Mouse (Mus musculus) liver, embryonic 15.5 days (tissue): Measurements from ENCODE around the gene Olfr1366. TPM values are rescaled to one million over a fixed set of nuclear protein-coding genes. Genes with fewer than 3 reads are reported as not detected.

ENCODE experiments used
- ATAC-seq: fragments of 200-750 bp; cut with Nextera tagmentation; 2 replicates; pipeline ENCODE4 v1.8.0; 2017; ENCODE audit warnings: moderate number of reproducible peaks, mild to moderate bottlenecking, moderate library complexity; ENCODE audit not compliant: insufficient read depth
- H3K27ac ChIP-seq: fragments of 300-500 bp; sonication (generic); replicated peaks from 2 replicates; pipeline ENCODE4 v1.5.1; 2015; ENCODE audit warnings: mild to moderate bottlenecking, inconsistent platforms
- H3K27me3 ChIP-seq: fragments of 300-500 bp; sonication (generic); 2 replicates; pipeline ENCODE4 v1.6.1; 2015; ENCODE audit warnings: mild to moderate bottlenecking, inconsistent platforms
- H3K36me3 ChIP-seq: fragments of 300-500 bp; sonication (generic); replicated peaks from 2 replicates; pipeline ENCODE4 v1.6.1; 2015; ENCODE audit warnings: moderate library complexity, mild to moderate bottlenecking, inconsistent platforms
- H3K4me1 ChIP-seq: fragments of 300-500 bp; sonication (generic); replicated peaks from 2 replicates; pipeline ENCODE4 v1.6.1; 2015; ENCODE audit warnings: inconsistent platforms
- H3K4me2 ChIP-seq: fragments of 300-500 bp; sonication (generic); 2 replicates; pipeline ENCODE4 v1.6.1; 2015; ENCODE audit warnings: moderate library complexity, mild to moderate bottlenecking, inconsistent platforms
- H3K4me3 ChIP-seq: fragments of 300-500 bp; sonication (generic); replicated peaks from 2 replicates; pipeline ENCODE4 v1.5.1; 2015; ENCODE audit warnings: mild to moderate bottlenecking, inconsistent platforms
- H3K9ac ChIP-seq: fragments of 300-500 bp; sonication (generic); 2 replicates; pipeline ENCODE4 v1.6.1; 2015; ENCODE audit warnings: moderate library complexity, mild to moderate bottlenecking, inconsistent platforms
- H3K9me3 ChIP-seq: fragments of 300-500 bp; sonication (generic); replicated peaks from 2 replicates; pipeline ENCODE4 v1.6.1; 2016; ENCODE audit warnings: inconsistent platforms
- WGBS: fragments of 180-500 bp; shearing (Covaris S2); methylation state at CpG from one replicate; pipeline ENCODE4 v1.1.7; 2015; ENCODE audit warnings: mixed read lengths; ENCODE audit not compliant: insufficient replicate concordance; 5-methylcytosine and 5-hydroxymethylcytosine counted together
- polyA plus RNA-seq: library from polyadenylated mRNA; unstranded; fragments of >200 nt; fragmentation: Nextera tagmentation; extraction: Ambion mirVana; gene quantifications from 2 replicates; pipeline ENCODE4 v1.2.1, GENCODE M21; 2015

Olfr1366 gene
- polyA plus RNA-seq, 1 experiment from 2014 or later: not detected

- Histone ChIP-seq H3K27ac (no peak within 1 kb of the TSS), H3K4me2 (no peak within 1 kb of the TSS), H3K4me3 (no peak within 1 kb of the TSS), H3K36me3 (no peaks in the 10 kb centered on the region), H3K4me1 (no peaks in the 10 kb centered on the region), H3K27me3 (no peaks in the 10 kb centered on the region), H3K9ac (no peak within 1 kb of the TSS), H3K9me3 (no peaks in the 10 kb centered on the region)
- WGBS: 80% methylated on average over 21 of the region's 21 CpGs
- no peak for ATAC-seq
Observed at GRCm38 (mm10) chr13:21495080-21495479, 47.5 kb downstream of the Olfr1366 start, which contains the start of gene AK157302. TSS of gene AK157302 (plus strand) at chr13:21495223.

- 74% methylated on average over 5 of the region's 5 CpGs for WGBS
- no peak for ATAC-seq
- Histone ChIP-seq H3K9me3 (no peaks in the 10 kb centered on the region), H3K27ac (no peak overlapping the region), H3K27me3 (no peaks in the 10 kb centered on the region), H3K9ac (no peak overlapping the region), H3K36me3 (no peaks in the 10 kb centered on the region), H3K4me2 (no peak overlapping the region), H3K4me1 (no peaks in the 10 kb centered on the region), H3K4me3 (no peak overlapping the region)
Observed at GRCm38 (mm10) chr13:21492847-21493246, 49.8 kb downstream of the Olfr1366 start.

GRCm38 (mm10) chr13:21486881-21487280 is 55.7 kb downstream of the Olfr1366 start:
- no peaks in the 10 kb centered on the region for H3K27me3 ChIP-seq
- H3K4me1 ChIP-seq: no peaks in the 10 kb centered on the region
- H3K4me3 ChIP-seq: no peak overlapping the region
- no peaks in the 10 kb centered on the region for H3K36me3 ChIP-seq
- no peaks in the 10 kb centered on the region for H3K9me3 ChIP-seq
- no peak overlapping the region for H3K27ac ChIP-seq
- H3K9ac ChIP-seq: no peak overlapping the region
- ATAC-seq: no peak
- no peak overlapping the region for H3K4me2 ChIP-seq
- WGBS: 64% methylated on average over 1 of the region's 1 CpGs

Other genes with a start within 250 kb of the Olfr1366 start
- gene Gpx6, start 230.7 kb downstream of the Olfr1366 start, polyA plus RNA-seq: not detected in 2 replicates
- gene Olfr1367, start 195.9 kb downstream of the Olfr1366 start, polyA plus RNA-seq: not detected in 2 replicates
- 3.0 and 3.1 TPM in 2 replicates for gene Zscan12, start 180.0 kb downstream of the Olfr1366 start, polyA plus RNA-seq
- 28.9 and 32.1 TPM in 2 replicates for gene Zkscan3, start 140.1 kb downstream of the Olfr1366 start, polyA plus RNA-seq
- gene Pgbd1, start 101.8 kb downstream of the Olfr1366 start, polyA plus RNA-seq: 1.0 and 1.2 TPM in 2 replicates
- gene Zscan26, start 89.1 kb downstream of the Olfr1366 start, polyA plus RNA-seq: 9.6 and 11.0 TPM in 2 replicates
- 0.66 and 0.94 TPM in 2 replicates for gene Nkapl, start 74.3 kb downstream of the Olfr1366 start, polyA plus RNA-seq
- 0.31 and 0.38 TPM in 2 replicates for gene Zkscan4, start 63.9 kb downstream of the Olfr1366 start, polyA plus RNA-seq
- not detected in 2 replicates for gene Gm10065, start 63.4 kb downstream of the Olfr1366 start, polyA plus RNA-seq
- 0.59 and 0.71 TPM in 2 replicates for gene AK157302, start 47.6 kb downstream of the Olfr1366 start, polyA plus RNA-seq
- 4.8 and 7.3 TPM in 2 replicates for gene Gm11273, start 41.4 kb downstream of the Olfr1366 start, polyA plus RNA-seq
- gene Zkscan8, start 11.7 kb downstream of the Olfr1366 start, polyA plus RNA-seq: 1.1 and 1.2 TPM in 2 replicates
- not detected in 2 replicates for gene Olfr1535, start 17.1 kb upstream of the Olfr1366 start, polyA plus RNA-seq
- not detected in 2 replicates for gene Olfr1364, start 39.0 kb upstream of the Olfr1366 start, polyA plus RNA-seq
- not detected in 2 replicates for gene Olfr1362, start 71.2 kb upstream of the Olfr1366 start, polyA plus RNA-seq
- gene Olfr11, start 99.7 kb upstream of the Olfr1366 start, polyA plus RNA-seq: not detected in 2 replicates
- gene Olfr1361, start 120.6 kb upstream of the Olfr1366 start, polyA plus RNA-seq: not detected in 2 replicates
- not detected in 2 replicates for gene Olfr1360, start 134.6 kb upstream of the Olfr1366 start, polyA plus RNA-seq
- not detected in 2 replicates for gene Olfr1359, start 155.3 kb upstream of the Olfr1366 start, polyA plus RNA-seq
- gene Hist1h2bl, start 173.3 kb upstream of the Olfr1366 start, polyA plus RNA-seq: 3.2 and 3.4 TPM in 2 replicates
- gene Hist1h2ai, start 173.6 kb upstream of the Olfr1366 start, polyA plus RNA-seq: 6.7 and 19.9 TPM in 2 replicates
- gene Hist1h3h, start 174.9 kb upstream of the Olfr1366 start, polyA plus RNA-seq: 4.3 and 10.4 TPM in 2 replicates
- gene Hist1h2bm, start 179.2 kb upstream of the Olfr1366 start, polyA plus RNA-seq: 7.6 and 8.8 TPM in 2 replicates
- gene Hist1h4j, start 192.3 kb upstream of the Olfr1366 start, polyA plus RNA-seq: 0.86 and 0.88 TPM in 2 replicates
- 4.0 and 6.0 TPM in 2 replicates for gene Hist1h4k, start 207.7 kb upstream of the Olfr1366 start, polyA plus RNA-seq
- 40.7 and 47.8 TPM in 2 replicates for gene Hist1h2ak, start 211.0 kb upstream of the Olfr1366 start, polyA plus RNA-seq
- 7.6 and 11.2 TPM in 2 replicates for gene Hist1h2bn, start 211.3 kb upstream of the Olfr1366 start, polyA plus RNA-seq
- gene Hist1h1b, start 237.8 kb upstream of the Olfr1366 start, polyA plus RNA-seq: 32.9 and 34.2 TPM in 2 replicates
- gene Hist1h3i, start 240.6 kb upstream of the Olfr1366 start, polyA plus RNA-seq: 144 and 178 TPM in 2 replicates
- gene Hist1h2an, start 244.4 kb upstream of the Olfr1366 start, polyA plus RNA-seq: 10.9 and 14.7 TPM in 2 replicates
- 5.4 and 6.8 TPM in 2 replicates for gene Hist1h2bp, start 244.7 kb upstream of the Olfr1366 start, polyA plus RNA-seq